Mouse (Mus musculus) stomach, embryonic 16.5 days (tissue): ENCODE measurements at regions not wholly inside any gene's neighbourhood (a gene's known extent, or its start where the extent isn't known, plus 50 kb on each side); places are given as distances from the start of the nearest gene placed in this dataset.

Source experiments
- ATAC-seq: fragments of 200-750 bp; cut with Nextera tagmentation; 2 replicates; pipeline ENCODE4 v1.8.0; 2017; ENCODE audit warnings: moderate number of reproducible peaks, moderate TSS enrichment; ENCODE audit not compliant: insufficient read depth, low FRiP score
- H3K27ac ChIP-seq: fragments of 300-500 bp; sonication (generic); 2 replicates; pipeline ENCODE4 v1.5.1; 2014; ENCODE audit warnings: low read length
- H3K27me3 ChIP-seq: fragments of 300-500 bp; sonication (generic); 2 replicates; pipeline ENCODE4 v1.6.1; 2014; ENCODE audit warnings: low read length, control low read depth, mixed read lengths; ENCODE audit not compliant: control insufficient read depth, insufficient read depth
- H3K36me3 ChIP-seq: fragments of 300-500 bp; sonication (generic); 2 replicates; pipeline ENCODE4 v1.6.1; 2014; ENCODE audit warnings: low read length; ENCODE audit not compliant: control insufficient read depth, insufficient read depth
- H3K4me1 ChIP-seq: fragments of 300-500 bp; sonication (generic); 2 replicates; pipeline ENCODE4 v1.6.1; 2014; ENCODE audit warnings: low read length, control low read depth, mixed read lengths; ENCODE audit not compliant: control insufficient read depth, insufficient read depth
- H3K4me2 ChIP-seq: fragments of 300-500 bp; sonication (generic); 2 replicates; pipeline ENCODE4 v1.6.1; 2014; ENCODE audit warnings: low read depth, low read length, mixed read lengths
- H3K4me3 ChIP-seq: fragments of 300-500 bp; sonication (generic); replicated peaks from 2 replicates; pipeline ENCODE4 v1.5.1; 2014; ENCODE audit warnings: mild to moderate bottlenecking, low read length
- H3K9ac ChIP-seq: fragments of 300-500 bp; sonication (generic); 2 replicates; pipeline ENCODE4 v1.6.1; 2014; ENCODE audit warnings: low read length
- H3K9me3 ChIP-seq: fragments of 300-500 bp; sonication (generic); replicated peaks from 2 replicates; pipeline ENCODE4 v1.6.1; 2016; ENCODE audit warnings: low read length, control low read depth; ENCODE audit not compliant: control insufficient read depth
- WGBS: fragments of 180-500 bp; shearing (Covaris S2); extraction: QIAGEN DNeasy Blood & Tissue Kit; methylation state at CpG from one replicate; pipeline ENCODE4 v1.1.7; 2014; 5-methylcytosine and 5-hydroxymethylcytosine counted together

GRCm38 (mm10) chr16:77893690-77894089 lies 291.8 kb upstream of the Gm11146 start:
- no peak for ATAC-seq
- Histone ChIP-seq H3K36me3 (no peaks in the 10 kb centered on the region), H3K4me3 (no peak overlapping the region), H3K4me1 (no peaks in the 10 kb centered on the region), H3K27me3 (no peaks in the 10 kb centered on the region), H3K4me2 (no peak overlapping the region), H3K9me3 (no peaks in the 10 kb centered on the region), H3K9ac (no peak overlapping the region), H3K27ac (no peak overlapping the region)
- 71% methylated on average over 2 of the region's 2 CpGs for WGBS

GRCm38 (mm10) chr16:77892731-77893130 lies 290.8 kb upstream of the Gm11146 start:
- Histone ChIP-seq H3K36me3 (no peaks in the 10 kb centered on the region), H3K9me3 (no peaks in the 10 kb centered on the region), H3K9ac (no peak overlapping the region), H3K4me3 (no peak overlapping the region), H3K27me3 (no peaks in the 10 kb centered on the region), H3K4me2 (no peak overlapping the region), H3K4me1 (no peaks in the 10 kb centered on the region), H3K27ac (no peak overlapping the region)
- no peak for ATAC-seq
- WGBS, result 83% methylated on average over 2 of the region's 2 CpGs

DNA sequence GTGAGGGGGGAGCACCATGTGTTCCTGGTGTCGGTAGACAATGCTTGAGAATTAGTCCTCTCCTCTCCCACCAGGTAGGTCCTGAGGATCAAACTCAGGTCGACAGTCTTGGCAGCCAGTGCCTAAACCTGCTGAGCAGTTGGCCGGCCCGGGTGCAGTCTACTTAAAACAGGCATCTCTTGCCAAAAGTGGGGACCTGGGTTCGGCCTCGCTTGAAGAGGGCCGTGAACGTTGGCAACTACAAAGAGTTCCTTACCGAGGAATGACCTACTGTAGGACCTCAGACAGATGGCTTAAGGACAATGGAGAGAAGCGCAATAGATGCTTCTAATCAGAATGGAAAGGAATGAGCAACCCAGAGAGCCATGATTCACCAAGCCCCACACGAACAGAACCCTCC lies 287.5 kb upstream of the Gm11146 start:
- Histone ChIP-seq H3K4me2 (no peak overlapping the region), H3K27me3 (no peaks in the 10 kb centered on the region), H3K4me1 (no peaks in the 10 kb centered on the region), H3K4me3 (no peak overlapping the region), H3K9me3 (no peaks in the 10 kb centered on the region), H3K27ac (no peak overlapping the region), H3K36me3 (no peaks in the 10 kb centered on the region), H3K9ac (no peak overlapping the region)
- ATAC-seq, result no peak
- 88% methylated on average over 11 of the region's 11 CpGs for WGBS

- Histone ChIP-seq H3K4me1 (no peaks in the 10 kb centered on the region), H3K4me3 (no peak overlapping the region), H3K9me3 (no peaks in the 10 kb centered on the region), H3K4me2 (no peak overlapping the region), H3K27ac (no peak overlapping the region), H3K27me3 (no peaks in the 10 kb centered on the region), H3K9ac (no peak overlapping the region), H3K36me3 (no peaks in the 10 kb centered on the region)
- no peak for ATAC-seq
- 79% methylated on average over 15 of the region's 15 CpGs for WGBS
Measured at GRCm38 (mm10) chr16:77885060-77885679, 283.3 kb upstream of the Gm11146 start.

DNA sequence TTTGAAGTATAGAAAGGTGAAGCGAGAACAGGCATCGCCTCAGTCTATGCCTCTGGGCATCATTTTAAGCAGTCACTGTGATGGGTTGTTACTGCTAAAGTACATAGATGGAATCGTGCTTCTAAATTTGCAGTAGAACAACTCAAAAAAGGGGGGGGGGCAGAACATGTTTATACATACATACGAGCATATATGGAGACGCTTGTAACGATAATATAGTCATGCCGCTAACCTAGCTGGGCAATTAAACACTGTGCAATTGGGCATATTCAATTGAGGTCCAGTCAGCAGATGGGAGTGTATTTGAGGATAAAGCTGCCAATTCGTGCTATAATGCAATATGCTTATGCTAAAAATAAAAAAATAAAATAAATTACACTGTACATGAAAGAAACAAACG lies 282.6 kb upstream of the Gm11146 start:
- WGBS, result 89% methylated on average over 9 of the region's 9 CpGs
- Histone ChIP-seq H3K36me3 (no peaks in the 10 kb centered on the region), H3K4me1 (no peaks in the 10 kb centered on the region), H3K9me3 (no peaks in the 10 kb centered on the region), H3K27ac (no peak overlapping the region), H3K9ac (no peak overlapping the region), H3K4me2 (no peak overlapping the region), H3K27me3 (no peaks in the 10 kb centered on the region), H3K4me3 (no peak overlapping the region)
- ATAC-seq, result no peak

DNA sequence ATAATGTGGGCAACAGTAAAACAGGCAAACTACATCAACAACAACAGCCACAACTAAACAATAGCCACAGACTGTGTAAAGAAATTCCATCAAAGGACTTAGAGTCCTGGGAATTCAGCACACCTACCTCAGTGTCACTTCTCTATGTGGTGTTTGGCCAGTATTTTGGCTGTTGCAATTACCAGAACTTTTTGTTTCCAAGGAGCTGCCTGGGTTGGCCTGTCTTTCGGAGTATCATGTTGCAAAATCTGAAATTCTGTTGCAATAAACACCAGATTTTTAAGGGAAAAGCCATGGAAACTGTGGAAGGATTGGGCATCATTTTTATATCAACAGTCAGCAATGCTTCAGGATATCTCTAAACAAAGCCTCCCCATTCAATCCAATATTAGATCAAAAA lies 275.1 kb upstream of the Gm11146 start:
- WGBS, result 84% methylated on average over 1 of the region's 1 CpGs
- no peak overlapping the region for H3K27ac ChIP-seq

DNA sequence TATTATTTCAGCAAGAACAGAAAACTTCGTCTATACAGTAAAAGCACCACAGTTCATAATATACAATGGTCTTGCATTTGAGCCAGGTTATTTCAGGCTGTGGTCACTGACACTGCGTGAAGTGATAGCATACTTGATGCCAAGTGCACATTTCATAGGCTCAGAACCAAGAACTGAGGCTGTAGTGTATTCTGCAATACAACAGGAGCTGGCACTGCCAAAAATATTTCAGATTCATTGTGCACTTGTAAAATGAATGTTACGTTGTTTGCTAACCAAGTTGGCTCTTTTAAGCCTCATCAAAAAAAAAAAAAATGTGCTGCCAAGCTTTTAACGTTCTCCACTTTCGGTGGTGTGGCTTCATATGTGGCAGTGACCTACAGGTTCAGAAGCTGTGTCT lies 261.4 kb upstream of the Gm11146 start:
- H3K4me2 ChIP-seq, result no peak overlapping the region
- WGBS, result 73% methylated on average over 5 of the region's 5 CpGs
- H3K9ac ChIP-seq, result no peak overlapping the region
- no peaks in the 10 kb centered on the region for H3K4me1 ChIP-seq
- no peaks in the 10 kb centered on the region for H3K36me3 ChIP-seq
- H3K27me3 ChIP-seq, result no peaks in the 10 kb centered on the region
- no peak overlapping the region for H3K4me3 ChIP-seq
- H3K9me3 ChIP-seq, result no peaks in the 10 kb centered on the region
- no peak for ATAC-seq
- H3K27ac ChIP-seq, result no peak overlapping the region

More for the DNA sequence above, 275.1 kb upstream of the Gm11146 start:
- Histone ChIP-seq H3K27me3 (no peaks in the 10 kb centered on the region), H3K9ac (no peak overlapping the region), H3K36me3 (no peaks in the 10 kb centered on the region), H3K9me3 (no peaks in the 10 kb centered on the region), H3K4me1 (no peaks in the 10 kb centered on the region), H3K4me3 (no peak overlapping the region), H3K4me2 (no peak overlapping the region)
- ATAC-seq, result no peak

- no peaks in the 10 kb centered on the region for H3K27me3 ChIP-seq
- no peaks in the 10 kb centered on the region for H3K9me3 ChIP-seq
- H3K4me3 ChIP-seq, result no peak overlapping the region
- no peak overlapping the region for H3K9ac ChIP-seq
- H3K4me2 ChIP-seq, result no peak overlapping the region
- no peaks in the 10 kb centered on the region for H3K36me3 ChIP-seq
- 75% methylated on average over 6 of the region's 6 CpGs for WGBS
- ATAC-seq, result no peak
- no peak overlapping the region for H3K27ac ChIP-seq
- no peaks in the 10 kb centered on the region for H3K4me1 ChIP-seq
Measured at GRCm38 (mm10) chr16:77852066-77852781, 250.3 kb upstream of the Gm11146 start.

GRCm38 (mm10) chr16:77851206-77852065 lies 249.5 kb upstream of the Gm11146 start:
- 75% methylated on average over 13 of the region's 13 CpGs for WGBS
- no peaks in the 10 kb centered on the region for H3K9me3 ChIP-seq
- H3K27ac ChIP-seq, result no peak overlapping the region
- no peak overlapping the region for H3K4me2 ChIP-seq
- no peaks in the 10 kb centered on the region for H3K4me1 ChIP-seq
- no peak overlapping the region for H3K4me3 ChIP-seq
- H3K36me3 ChIP-seq, result no peaks in the 10 kb centered on the region
- H3K9ac ChIP-seq, result no peak overlapping the region
- no peak for ATAC-seq
- no peaks in the 10 kb centered on the region for H3K27me3 ChIP-seq
